Mouse (Mus musculus) adrenal gland, adult (tissue): ENCODE measurements at regions not wholly inside any gene's neighbourhood (a gene's known extent, or its start where the extent isn't known, plus 50 kb on each side); places are given as distances from the start of the nearest gene placed in this dataset.

Experiments used
- DNase-seq, 2 experiments: peaks; one replicate each; pipeline ENCODE4 v3.0.0; 2022 to 2023; ENCODE audit warnings: low spot score in 1 of 2; ENCODE audit not compliant: inconsistent age in 2 of 2

DNA sequence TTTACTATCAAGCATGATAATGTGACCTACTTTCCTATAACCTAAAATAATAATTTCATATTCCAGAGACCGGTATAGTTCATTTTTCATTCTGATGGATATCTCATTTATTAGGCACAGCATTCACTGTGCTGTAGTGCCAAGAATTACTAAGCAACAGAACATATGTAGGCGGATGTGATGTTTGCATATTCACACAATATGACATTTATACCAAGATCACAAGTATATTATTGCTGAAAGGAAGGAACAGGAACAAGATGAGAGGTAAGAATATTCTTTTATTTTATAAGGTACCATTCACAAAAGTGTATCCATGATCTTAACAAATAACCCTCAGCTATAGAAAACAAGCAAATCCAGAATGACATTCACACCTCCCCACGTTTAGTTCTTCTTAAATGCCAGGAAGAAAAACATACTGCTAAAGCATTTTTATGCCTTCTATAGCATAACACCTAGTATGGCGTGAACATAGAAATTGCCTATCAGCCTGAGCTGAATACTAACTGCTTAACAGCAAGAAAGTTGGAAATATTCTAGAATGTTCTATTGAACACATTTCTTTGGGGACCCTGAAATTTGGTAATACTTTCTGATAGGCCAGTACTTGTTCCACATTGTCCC is 1062.8 kb upstream of the Acvr2a start:
- no peak for DNase-seq

DNA sequence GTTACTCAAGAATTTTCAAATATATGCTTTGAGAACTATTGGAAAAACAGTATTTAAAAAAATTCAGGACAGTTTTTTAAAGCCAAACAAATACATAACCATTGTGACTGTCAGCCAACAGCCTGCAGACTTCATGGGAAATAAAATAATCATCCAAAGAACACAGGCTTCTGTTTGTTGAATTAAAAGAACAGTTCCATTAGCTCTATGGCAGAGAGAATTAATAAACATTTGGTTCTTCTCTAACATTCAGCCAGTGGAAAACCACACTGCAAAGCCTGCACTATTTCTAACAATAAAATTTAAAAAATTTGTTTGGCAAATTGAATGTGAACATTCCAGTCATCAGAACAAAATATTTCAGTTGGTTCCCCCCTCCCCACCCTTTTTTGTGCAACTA is 1058.2 kb upstream of the Acvr2a start:
- no peak for DNase-seq

DNA sequence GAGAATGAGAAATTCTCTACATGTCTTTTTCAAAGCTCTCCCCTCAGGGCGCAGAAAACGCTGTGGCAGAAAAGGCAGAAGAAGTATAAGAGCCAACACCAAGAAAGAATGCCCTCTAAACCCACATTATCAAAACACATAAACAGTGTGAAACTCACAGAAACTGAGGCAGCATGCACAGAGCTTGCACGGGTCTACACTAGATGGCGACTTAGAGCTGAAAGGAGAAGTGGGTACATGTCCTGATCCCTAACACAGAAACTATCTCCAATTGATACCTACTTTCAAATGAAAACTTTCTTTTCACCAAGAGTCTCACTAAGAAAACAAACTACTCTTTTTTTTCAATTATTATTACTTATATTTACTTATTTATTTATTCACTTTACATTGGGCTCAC is 1057.7 kb upstream of the Acvr2a start:
- DNase-seq = no peak

DNA sequence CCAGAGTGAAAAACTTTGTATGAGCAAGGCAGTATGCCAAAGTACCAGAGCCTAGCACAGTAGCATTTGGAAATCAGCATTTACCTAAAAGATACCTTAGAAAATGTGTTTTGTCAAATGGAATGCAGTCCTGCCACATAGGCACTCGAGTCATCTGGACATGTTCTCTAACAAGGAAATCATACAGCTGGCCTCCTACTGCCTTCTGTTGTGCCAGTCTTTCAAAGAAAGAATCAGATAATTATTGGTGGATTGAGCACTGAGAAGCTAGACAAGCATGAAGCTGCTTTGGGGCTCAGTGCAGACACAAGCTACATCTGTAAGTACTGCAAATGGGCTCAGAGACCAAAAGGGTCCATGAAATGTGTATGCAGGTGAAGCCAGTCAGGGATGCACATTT is 1038.1 kb upstream of the Acvr2a start:
- no peak for DNase-seq

DNA sequence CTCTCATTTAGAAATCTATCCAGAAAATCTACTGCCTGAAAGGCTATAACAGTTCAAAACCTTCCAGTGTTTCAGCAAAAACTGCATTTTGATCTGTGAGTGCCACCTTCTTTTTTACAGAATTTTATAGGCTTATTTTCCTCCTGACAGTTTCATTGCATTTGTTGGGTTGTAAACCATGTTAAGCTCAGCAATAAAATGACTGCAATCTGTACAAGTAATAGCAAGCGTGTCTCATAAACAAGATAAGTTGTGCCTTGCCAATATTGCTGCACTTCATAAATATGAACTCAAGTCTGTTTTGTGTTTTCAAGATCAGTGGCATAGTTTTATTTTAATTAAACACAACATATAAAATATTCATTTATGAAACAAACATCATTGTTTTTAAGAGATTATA is 1036.9 kb upstream of the Acvr2a start:
- DNase-seq = no peak

DNA sequence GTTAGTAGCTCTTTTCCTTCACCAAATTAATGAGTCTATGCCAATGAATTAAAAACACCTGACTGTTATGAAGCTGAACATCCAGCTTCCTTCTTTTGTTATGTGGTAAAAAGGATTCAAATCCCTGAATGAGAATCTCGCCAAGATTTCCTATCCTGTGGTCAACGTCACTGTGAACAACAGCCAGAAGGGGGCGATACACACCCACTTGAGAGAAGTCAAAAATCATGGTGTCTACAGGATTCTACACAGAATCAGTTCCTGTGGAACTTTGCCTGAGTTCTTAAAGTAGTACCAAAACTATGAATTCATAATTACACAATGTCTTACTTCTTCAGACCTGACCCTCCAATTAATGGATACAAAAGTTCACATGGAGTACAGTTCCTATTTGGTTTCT is 1028.1 kb upstream of the Acvr2a start:
- DNase-seq = peak; percentile 11 to 70

DNA sequence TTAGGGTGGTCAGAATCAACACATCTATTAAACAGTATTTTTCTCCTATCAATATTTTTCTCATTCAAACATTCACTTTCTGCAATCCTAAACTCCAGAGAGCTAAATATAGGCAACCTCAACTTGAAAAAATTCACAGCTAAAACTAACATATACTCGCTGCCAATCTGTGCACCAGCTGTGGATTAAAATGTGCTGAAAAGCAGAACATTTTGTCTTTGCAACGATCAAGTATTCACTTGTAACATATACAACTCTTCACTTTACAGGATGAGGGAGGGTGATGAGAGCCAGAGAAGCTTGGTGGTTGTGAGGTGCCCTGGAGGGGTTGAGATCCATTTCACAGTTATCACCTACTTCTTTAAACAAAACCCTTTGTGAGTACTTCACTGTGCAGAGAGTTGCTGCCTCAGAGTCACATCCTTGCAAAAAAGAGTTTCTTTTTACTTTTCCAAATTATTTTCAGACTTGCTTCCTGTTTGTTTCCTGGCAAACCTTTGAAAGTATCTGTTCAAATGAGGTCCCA is 991.1 kb upstream of the Acvr2a start:
- no peak for DNase-seq

DNA sequence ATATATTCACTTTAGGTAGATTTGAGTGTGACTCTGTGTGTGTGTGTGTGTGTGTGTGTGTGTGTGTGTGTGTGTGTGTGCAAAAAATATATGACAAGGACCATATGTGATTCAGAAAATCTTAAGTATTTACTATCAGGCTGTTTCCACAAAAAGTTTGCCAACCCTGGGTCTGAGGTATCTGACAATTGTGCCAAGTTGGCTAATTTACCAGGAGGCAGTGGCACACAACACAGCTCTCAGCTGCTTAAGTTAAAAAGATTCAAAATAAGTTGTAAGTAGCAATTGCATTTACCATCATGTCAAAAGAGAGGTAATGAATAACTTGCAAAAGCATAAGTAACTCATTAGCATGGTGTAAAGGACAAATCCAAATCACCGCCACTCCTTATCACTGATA is 981.4 kb upstream of the Acvr2a start:
- DNase-seq = no peak

DNA sequence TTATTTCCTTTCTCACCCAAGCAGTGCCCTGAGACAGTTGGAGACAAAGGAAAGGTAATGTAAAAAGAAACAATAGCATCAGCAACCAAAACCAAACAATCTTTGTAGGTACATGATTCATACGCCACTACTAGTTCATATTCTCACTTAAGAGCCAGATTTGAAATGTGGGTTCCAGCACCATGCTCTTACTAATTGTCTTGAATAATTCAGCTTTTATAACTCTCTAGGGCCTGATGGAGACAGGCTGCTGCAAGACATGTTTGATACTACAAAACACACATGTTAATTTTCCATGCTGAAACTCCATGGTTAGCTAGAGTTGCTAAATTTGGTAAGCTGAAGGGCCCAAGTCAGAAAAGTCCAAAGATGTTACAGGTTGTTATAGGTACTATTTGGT is 980.4 kb upstream of the Acvr2a start:
- no peak for DNase-seq

DNA sequence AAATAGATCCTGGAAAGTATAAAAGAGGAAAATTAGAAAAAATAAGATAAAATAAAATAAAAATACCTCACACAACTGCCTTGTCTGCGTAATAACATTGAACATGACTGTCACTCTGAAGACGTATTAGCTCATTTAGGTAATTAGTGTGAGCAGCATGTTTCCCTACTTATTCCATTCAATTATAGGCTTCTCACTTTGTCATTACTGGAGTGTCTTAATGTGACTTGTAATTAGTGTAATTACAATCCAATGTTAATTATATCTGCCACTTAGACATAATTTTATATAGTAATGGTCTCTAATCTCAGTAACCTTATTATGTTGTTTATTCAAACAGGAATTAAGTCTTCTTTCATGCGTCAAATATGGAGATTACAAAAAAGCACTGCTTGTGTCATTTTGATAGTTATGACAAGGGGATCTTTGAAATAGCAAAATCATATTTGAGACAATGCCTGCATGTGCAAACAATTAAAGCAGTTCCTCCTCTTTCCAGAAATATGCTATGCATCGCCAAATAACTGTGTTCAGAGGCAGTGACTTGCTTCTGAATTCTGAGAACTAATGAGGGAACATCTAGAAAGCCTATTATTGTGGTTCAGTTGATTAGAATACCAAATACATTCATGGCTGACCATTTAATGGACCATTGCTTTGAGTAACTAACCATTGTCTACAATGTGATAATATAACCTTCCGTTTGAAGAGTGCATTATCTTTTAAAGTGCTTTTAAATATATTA is 979.7 kb upstream of the Acvr2a start:
- DNase-seq = no peak

DNA sequence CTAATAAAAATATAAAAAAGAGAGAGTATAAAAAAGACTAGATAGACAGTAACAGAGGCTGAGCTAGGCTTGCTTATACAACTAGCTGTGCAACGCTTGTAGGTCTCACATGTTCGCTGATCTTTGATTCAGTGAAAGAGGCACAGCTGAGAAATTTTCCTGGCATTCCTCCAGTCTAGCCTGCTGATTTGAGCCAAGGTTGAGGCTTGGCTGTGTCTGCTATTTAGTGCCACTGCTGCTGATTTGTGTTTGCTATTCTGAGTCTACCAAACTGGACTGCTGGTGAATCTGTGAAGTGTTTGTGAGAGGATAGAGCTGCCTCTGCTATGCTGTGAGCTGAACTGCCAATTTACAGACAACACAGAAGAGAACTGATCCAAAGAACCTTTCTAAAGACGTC is 956.7 kb upstream of the Acvr2a start:
- peak; percentile 22 to 71 for DNase-seq

DNA sequence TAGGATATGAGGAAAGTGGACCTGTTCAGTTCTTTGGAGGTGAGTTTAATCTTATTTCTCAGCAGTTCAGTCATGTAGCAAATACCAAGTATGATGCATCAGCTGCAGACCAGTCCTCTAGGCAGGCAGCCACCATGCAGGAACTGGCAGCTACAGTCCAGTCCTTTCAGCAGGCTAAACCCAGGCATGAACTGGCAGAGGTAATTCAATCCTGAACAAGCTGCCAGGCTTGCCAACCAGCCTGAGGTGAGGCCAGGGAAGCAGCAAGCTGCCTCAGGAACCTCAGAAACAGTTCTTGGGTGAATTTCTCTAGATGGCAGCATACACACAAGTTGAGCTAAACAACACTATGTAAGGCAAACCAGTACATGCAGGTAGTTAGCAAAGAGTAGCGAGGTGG is 951.5 kb upstream of the Acvr2a start:
- DNase-seq = no peak

DNA sequence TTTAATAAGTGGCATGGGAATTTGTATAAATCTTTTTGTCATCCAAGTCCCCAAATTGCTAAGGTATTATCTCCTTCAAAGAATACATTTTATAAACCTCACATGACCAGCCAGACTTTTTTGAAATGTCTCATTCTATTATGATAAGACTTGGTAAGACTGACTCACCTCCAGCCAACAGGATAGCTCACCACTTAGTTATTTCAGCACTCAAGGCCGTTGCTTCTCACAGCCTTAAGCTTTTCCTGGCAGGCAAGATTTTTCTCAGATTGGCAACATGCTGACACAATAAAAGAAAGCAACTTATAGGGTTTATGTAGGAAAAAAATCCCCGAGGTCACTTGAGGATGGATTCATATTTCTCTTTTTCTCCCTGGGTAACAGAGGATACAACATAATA is 935.9 kb upstream of the Acvr2a start:
- DNase-seq = peak; percentile 15 to 38

DNA sequence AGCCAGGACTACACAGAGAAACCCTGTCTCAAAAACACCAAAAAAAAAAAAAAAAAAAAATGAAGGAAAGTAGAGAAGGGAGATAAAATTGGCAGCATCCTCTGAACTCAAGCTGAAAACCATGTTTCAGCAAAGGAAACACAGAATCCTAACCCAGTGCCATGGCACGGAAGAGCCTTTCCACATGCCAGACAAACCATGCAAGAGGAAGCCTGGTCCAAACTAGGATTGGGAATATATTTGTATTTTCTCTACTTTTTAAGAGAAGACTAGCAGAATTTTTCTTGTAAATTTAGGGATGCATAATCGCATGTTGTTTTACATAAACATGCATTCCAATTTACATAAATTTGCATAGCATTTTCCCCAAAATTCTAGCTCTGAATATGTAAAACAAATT is 934.8 kb upstream of the Acvr2a start:
- no peak for DNase-seq

DNA sequence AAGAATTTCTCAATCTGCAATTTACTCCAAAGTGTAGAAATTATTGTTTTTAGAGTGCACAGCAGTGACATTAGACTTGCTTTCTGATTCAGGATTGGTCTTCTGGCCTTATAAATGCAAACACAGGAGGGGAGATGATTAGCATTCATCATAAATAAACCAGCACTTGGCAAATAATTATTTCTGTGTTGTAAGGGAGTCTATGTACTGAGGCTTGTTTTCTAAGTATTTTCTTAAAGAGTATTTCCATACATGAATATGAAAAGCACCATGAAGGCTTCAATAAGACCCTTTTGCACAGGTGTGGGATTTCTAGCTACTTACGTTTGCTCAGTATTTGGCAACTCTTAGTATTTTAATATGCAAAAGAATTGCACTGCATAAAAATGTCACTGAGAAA is 934.1 kb upstream of the Acvr2a start:
- DNase-seq = no peak

DNA sequence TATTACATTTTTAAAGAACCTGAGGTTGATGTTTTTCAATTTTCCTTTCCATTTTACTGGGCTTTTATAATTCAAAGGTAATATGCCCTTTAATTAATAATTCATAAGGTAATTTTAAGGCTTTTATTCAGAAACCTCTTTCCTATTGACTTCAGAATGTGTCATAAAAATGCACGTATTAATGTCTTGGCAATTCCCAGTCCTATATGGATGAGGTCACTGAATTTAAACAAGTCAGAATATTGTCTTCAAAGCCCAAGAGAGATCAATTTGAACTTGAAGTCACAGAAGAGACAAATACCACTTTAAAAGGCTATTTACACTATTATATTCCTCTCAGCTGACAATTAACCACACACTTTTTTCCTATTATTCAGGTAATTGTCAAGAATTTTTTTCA is 925.7 kb upstream of the Acvr2a start:
- DNase-seq = no peak

DNA sequence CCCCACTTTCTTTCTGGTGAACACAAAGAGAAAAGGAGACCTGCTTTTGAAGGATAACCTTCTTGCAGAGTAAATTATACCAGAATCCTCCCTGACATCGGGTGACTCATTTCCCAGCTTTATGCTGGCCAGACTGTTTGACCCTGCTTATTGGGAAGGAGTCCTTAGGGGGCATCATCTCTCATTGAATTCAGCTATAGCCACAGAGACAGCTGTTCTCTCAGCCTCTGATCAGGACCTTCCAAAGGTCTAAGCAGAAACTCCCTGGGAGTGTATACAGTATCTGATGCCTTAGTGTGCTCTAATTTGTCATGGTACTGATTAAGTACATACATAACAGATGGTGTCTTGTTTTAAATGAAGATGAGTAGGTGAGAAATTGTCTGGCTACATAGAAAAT is 922.5 kb upstream of the Acvr2a start:
- no peak for DNase-seq

DNA sequence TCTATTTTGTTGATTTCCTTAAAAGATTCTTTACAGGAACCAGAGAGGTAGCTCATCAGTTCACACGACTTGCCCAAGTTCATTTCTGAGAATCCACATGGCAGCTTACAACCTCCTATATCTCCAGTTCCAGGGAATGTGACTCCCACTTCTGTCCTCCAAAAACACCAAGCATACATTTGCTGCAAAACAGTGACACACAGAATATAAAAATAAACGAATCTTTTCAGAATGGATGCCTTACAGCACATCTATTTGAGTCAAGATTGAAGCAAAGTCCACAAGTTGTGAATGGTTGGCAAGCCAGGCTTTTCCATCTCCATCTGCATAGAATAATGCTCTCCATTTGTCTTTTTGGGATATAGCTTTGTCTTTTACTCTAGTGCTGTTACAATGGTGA is 921.0 kb upstream of the Acvr2a start:
- no peak for DNase-seq

DNA sequence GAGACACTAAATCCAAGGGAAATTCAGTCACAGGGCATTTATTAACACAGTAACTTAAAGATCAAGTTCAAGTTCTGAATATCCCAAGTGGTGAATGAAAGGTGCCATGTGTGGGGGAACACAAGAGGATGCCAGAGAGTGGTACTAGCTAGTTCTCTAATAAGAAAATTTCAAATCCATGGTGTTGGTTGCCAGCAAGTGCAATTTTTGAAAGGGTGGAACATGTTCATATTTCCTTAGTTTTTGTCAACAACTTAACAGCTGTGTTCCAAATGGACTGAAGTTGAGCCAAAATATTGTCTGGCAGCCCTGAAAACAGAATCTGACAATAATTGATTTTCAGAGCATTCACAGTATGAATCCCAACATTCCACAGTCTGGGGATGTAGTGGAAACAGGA is 919.1 kb upstream of the Acvr2a start:
- DNase-seq = no peak

DNA sequence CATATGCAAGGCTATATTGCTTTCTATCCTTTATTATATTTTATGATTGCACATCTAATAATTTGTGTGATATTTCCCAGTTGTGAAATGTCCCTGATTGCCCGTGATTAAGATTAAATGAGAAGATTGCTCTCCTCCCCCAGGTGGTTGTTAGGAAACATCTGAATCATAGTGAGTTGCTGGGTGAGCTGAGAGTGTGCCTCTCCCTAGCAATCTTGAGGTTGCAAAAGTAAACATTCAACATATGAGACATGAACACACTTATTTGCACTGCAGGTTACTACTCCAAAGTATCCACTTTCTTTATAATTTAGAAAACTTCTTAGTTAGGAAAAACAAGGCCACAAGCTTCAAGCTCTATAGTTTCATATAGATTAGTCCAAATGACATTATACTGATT is 899.6 kb upstream of the Acvr2a start:
- DNase-seq = no peak

DNA sequence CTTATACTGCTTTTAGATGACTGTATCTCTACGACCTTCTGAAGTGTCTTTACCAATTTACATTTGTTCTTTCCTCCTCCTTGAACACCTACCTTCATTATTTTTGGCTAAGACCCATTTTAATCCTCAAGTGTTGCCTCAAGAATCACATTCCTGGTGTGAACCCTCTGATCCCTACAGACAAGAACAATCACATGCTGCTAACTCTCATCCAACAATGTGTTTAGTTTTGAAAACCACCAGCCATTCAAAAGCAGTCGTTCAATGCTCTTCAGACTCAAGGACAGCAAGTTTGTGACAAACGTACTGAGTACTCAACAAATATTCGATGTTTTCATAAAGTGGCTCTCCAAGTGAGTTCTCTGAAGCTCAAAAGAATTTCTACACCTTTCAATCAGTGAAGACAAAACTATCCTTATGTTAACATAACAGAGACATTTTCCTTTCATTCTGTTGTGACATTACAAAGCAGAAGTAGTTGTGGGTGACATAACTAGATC is 898.9 kb upstream of the Acvr2a start:
- DNase-seq = no peak

DNA sequence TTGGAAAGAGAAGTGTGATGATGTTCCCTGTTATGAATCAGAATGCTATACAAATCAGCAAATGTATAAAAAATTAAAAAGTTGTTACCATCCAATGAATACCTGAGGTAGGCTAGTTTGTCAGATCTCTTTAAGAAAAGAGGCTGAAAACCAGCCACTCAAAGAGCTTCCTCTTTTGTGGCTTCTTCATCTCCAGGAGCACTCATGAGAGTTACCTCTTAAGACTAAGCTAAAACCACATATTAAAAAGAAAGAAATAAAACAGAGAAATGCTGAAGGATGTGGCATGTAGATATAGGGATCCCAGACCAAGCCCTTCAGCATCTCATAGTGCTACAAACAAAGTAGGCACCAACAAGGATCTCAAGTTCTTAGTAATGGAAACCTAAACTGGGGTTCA is 890.9 kb upstream of the Acvr2a start:
- DNase-seq = no peak

DNA sequence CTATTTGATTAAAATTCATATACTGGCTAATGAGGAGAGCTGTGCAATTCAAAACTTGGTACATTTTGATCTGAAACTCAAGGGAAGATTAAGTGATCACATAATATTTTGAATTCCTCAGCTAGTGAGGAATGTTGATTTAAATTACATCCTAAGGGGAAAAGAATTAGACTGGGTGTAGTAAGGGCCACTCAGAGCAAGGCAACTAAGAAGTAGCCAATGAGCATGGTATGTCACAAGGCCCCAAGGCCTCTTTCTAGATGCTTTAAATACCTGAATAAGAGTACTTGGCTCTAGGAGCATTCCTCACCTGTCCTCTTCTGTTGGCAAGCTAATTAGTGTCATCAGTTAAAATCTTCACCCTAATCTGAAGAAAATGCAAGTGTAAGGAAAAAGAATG is 887.3 kb upstream of the Acvr2a start:
- DNase-seq = no peak
